In the genomic region with DNA sequence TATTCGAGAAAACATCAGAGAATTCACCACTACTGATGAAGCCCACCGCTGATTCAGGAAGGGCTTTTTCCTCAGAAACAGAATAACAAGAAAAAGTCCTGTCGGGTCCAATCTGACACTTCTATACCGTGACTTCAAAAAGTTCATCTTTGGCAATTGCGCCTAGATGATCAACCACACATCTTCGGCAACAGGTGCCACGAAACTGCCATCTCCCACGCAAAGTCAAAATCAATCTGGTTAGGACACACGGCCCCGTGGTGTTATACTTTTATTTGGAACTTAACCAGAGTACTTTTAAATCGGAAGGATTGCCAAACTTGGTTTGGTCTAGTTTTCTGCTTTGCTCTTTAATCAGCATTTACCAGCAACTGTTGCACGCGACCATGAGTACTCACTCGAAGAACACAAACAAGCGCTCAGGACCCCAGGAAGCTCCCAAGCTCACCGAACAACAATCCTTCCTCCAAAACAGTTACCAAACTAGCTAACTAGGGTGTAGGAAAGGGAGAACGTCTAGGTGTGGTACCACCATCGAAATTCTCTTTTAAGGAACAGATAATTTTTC, we compare ENCODE assay signal across 8 mouse cellular contexts. TPM values are rescaled to one million over a fixed set of nuclear protein-coding genes. Genes with fewer than 3 reads are reported as not detected.
DNase-seq lines count a peak whose midpoint lies in the region; ATAC-seq and TF ChIP-seq lines count a peak whose summit lies in the region.

No protein-coding gene starts in this region.

- 5% methylated on average over 18 of the region's 18 CpGs for WGBS in kidney, adult 2 months
- WGBS in hindbrain, postnatal 0 days = 1% methylated on average over 18 of the region's 18 CpGs
- 2% methylated on average over 18 of the region's 18 CpGs for WGBS in midbrain, embryonic 16.5 days

- no peak for ATAC-seq in hindbrain, postnatal 0 days
- no peak for ATAC-seq in midbrain, embryonic 16.5 days

- no peaks in the 10 kb centered on the region for H3K27me3 ChIP-seq in kidney, adult 2 months (replicated peaks; ENCODE audit: control insufficient read depth, insufficient read depth, low read length)
- no peaks in the 10 kb centered on the region for H3K27me3 ChIP-seq in hindbrain, postnatal 0 days (ENCODE audit: insufficient read depth, low read length)
- H3K27me3 ChIP-seq in midbrain, embryonic 16.5 days (ENCODE audit: control insufficient read depth, insufficient read depth, low read depth, low read length) = no peaks in the 10 kb centered on the region

- H3K36me3 ChIP-seq in kidney, adult 2 months (ENCODE audit: control insufficient read depth, insufficient read depth, low read length) = no peaks in the 10 kb centered on the region
- no peaks in the 10 kb centered on the region for H3K36me3 ChIP-seq in hindbrain, postnatal 0 days (ENCODE audit: insufficient read depth, low read length)
- H3K36me3 ChIP-seq in midbrain, embryonic 16.5 days (ENCODE audit: control insufficient read depth, insufficient read depth, low read length) = no peaks in the 10 kb centered on the region

- TF ChIP-seq POLR2A in kidney, adult 2 months (IDR thresholded peaks at IDR 0.05; ENCODE audit: low read depth, low read length) = no peak
- no peak for TF ChIP-seq POLR2A in brain, embryonic 14.5 days (IDR thresholded peaks at IDR 0.05; ENCODE audit: borderline replicate concordance, extremely low read depth, insufficient read depth, insufficient read length, poor library complexity, severe bottlenecking)

- peak overlapping the region; percentile 97 for H3K9ac ChIP-seq in hindbrain, postnatal 0 days (replicated peaks; ENCODE audit: low read length)
- H3K9ac ChIP-seq in midbrain, embryonic 16.5 days (ENCODE audit: low read depth, low read length) = peak overlapping the region; percentile 98

- TF ChIP-seq CTCF in kidney, adult 2 months (conservative IDR thresholded peaks at IDR 0.05; ENCODE audit: insufficient read depth, insufficient read length, low read depth, low read length) = no peak
- no peak for TF ChIP-seq CTCF in brain, embryonic 14.5 days (IDR thresholded peaks at IDR 0.05; ENCODE audit: borderline replicate concordance, extremely low read depth, insufficient read depth, insufficient read length)
- no peak for TF ChIP-seq CTCF in hindbrain, postnatal 0 days (IDR thresholded peaks at IDR 0.05; ENCODE audit: low read depth)

- H3K27ac ChIP-seq in kidney, adult 2 months (ENCODE audit: insufficient read depth, low read depth, low read length) = no peak overlapping the region
- peak overlapping the region; percentile 96; the same call in 1 of the 2 replicates for H3K27ac ChIP-seq in hindbrain, postnatal 0 days
- H3K27ac ChIP-seq in midbrain, embryonic 16.5 days (ENCODE audit: low read length) = no peak overlapping the region

- H3K4me1 ChIP-seq in kidney, adult 2 months (ENCODE audit: control insufficient read depth, insufficient read depth, low read length) = peaks cover 4% of the 10 kb centered on the region; the same call in 1 of the 2 replicates
- no peaks in the 10 kb centered on the region for H3K4me1 ChIP-seq in hindbrain, postnatal 0 days (ENCODE audit: insufficient read depth, low read length)
- peaks cover 25% of the 10 kb centered on the region for H3K4me1 ChIP-seq in midbrain, embryonic 16.5 days (ENCODE audit: control insufficient read depth, insufficient read depth, low read length)

- H3K4me2 ChIP-seq in hindbrain, postnatal 0 days (ENCODE audit: low read depth, low read length) = peak overlapping the region; percentile 95
- peak overlapping the region; percentile 82 for H3K4me2 ChIP-seq in midbrain, embryonic 16.5 days (ENCODE audit: low read length)

- peak overlapping the region; percentile 32 for H3K4me3 ChIP-seq in kidney, adult 2 months (ENCODE audit: insufficient read depth, low read depth, low read length)
- peak overlapping the region; percentile 97 for H3K4me3 ChIP-seq in hindbrain, postnatal 0 days (ENCODE audit: low read length)
- peak overlapping the region; percentile 92 for H3K4me3 ChIP-seq in midbrain, embryonic 16.5 days (ENCODE audit: low read depth, low read length)

- peak; percentile 18 for DNase-seq in kidney, adult 2 months
- no peak for DNase-seq in kidney, postnatal 25 days
- DNase-seq in brain, embryonic 14.5 days (ENCODE audit: low read depth) = peak; percentile 61
- DNase-seq in hindbrain, postnatal 0 days (ENCODE audit: low spot score) = peak; percentile 18
- DNase-seq in right cerebral cortex, postnatal 10 days (ENCODE audit: low spot score in 2 of 2) = no peak
- DNase-seq in ovary, postnatal 10 days (ENCODE audit: low spot score) = no peak
- DNase-seq in cerebellum, postnatal 14 days = no peak

- H3K9me3 ChIP-seq in hindbrain, postnatal 0 days (ENCODE audit: low read length) = no peaks in the 10 kb centered on the region
- H3K9me3 ChIP-seq in midbrain, embryonic 16.5 days (replicated peaks; ENCODE audit: control insufficient read depth, low read length, poor library complexity, severe bottlenecking) = no peaks in the 10 kb centered on the region

RNA-seq across cellular contexts. Expression of a gene that starts 1.6 kb away (rescaled TPM):
- 15.9 and 16.7 TPM in 2 replicates for polyA plus RNA-seq in kidney, adult 2 months (2012; rRNA removed)
- 43.3 and 77.1 TPM in 2 replicates for polyA plus RNA-seq in brain, embryonic 14.5 days (2012; rRNA removed)
- total RNA-seq in hindbrain, postnatal 0 days (2014; rRNA removed) = 30.0 and 42.1 TPM in 2 replicates
- polyA plus RNA-seq in hindbrain, postnatal 0 days (2015; fragmentation: Nextera tagmentation; extraction: Ambion mirVana) = 19.7 and 19.8 TPM in 2 replicates
- polyA plus RNA-seq in midbrain, embryonic 16.5 days (2015; fragmentation: Nextera tagmentation; extraction: Ambion mirVana) = 28.9 and 34.1 TPM in 2 replicates

RNA-seq across cellular contexts. Expression of a gene that starts 58.9 kb away (rescaled TPM):
- polyA plus RNA-seq in kidney, adult 2 months (2012; rRNA removed) = 7.1 and 7.7 TPM in 2 replicates
- 30.2 and 34.4 TPM in 2 replicates for polyA plus RNA-seq in brain, embryonic 14.5 days (2012; rRNA removed)
- 26.8 and 31.5 TPM in 2 replicates for total RNA-seq in hindbrain, postnatal 0 days (2014; rRNA removed)
- 33.5 and 35.3 TPM in 2 replicates for polyA plus RNA-seq in hindbrain, postnatal 0 days (2015; fragmentation: Nextera tagmentation; extraction: Ambion mirVana)
- polyA plus RNA-seq in midbrain, embryonic 16.5 days (2015; fragmentation: Nextera tagmentation; extraction: Ambion mirVana) = 50.8 and 52.1 TPM in 2 replicates

Comparison
In these comparisons a context has a peak if more than half of its experiments do, and no peak if none do; other contexts are left out.
1. DNase-seq: peak in kidney, adult 2 months (single experiment), brain, embryonic 14.5 days (single experiment) and hindbrain, postnatal 0 days (single experiment); none in kidney, postnatal 25 days (0 of 2), right cerebral cortex, postnatal 10 days (0 of 2), ovary, postnatal 10 days (single experiment) and cerebellum, postnatal 14 days (0 of 2).
2. H3K4me3 ChIP-seq: peak in every context shown above with its lines; median percentile 97 in hindbrain, postnatal 0 days; 92 in midbrain, embryonic 16.5 days; 32 in kidney, adult 2 months.